Mouse (Mus musculus) ovary, adult 18-20 months (tissue): ENCODE measurements around the gene Oxgr1.
"Not testable (repeated sequence)": the region's sequence is repeated elsewhere in the genome, so short reads cannot be mapped to it uniquely, and the experiment has no call there.

Experiments
- DNase-seq: peaks from one replicate; pipeline ENCODE4 v3.0.0; 2022; ENCODE audit warnings: low spot score, mixed read lengths

Oxgr1 gene

DNA sequence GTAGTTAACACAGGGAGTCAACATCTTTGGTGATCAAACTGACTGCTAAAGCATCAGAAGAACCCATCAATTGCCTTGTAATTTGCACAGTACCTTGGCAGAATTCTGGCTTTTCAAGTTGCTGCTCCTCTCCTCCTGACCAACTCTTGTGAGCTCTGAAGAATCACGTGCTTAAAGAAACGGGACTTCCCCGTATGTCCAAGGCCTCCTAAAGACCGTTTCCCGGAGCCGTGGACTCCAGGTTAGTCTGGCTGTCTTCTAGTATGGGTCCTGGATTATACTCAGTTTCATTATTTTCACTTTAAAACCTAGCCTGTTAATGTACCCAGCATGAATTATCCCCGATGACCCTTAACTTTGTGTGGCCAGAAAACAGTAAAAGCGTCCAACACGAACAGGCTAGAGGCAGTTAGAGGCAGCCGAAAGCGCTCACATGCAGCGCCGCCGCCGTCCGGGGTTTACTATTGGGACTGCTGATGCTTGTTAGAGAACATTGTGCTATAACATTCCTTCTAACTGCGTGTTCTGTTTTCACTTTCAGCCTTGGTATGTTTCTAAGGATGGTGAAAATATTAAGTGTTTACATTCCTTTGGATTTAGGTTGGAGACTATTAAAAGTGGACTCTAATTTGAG lies at the start of gene Oxgr1:
Gene Oxgr1, minus strand, starts transcription at position 249 of the 634 bp plus-strand sequence.
- DNase-seq = no peak

DNA sequence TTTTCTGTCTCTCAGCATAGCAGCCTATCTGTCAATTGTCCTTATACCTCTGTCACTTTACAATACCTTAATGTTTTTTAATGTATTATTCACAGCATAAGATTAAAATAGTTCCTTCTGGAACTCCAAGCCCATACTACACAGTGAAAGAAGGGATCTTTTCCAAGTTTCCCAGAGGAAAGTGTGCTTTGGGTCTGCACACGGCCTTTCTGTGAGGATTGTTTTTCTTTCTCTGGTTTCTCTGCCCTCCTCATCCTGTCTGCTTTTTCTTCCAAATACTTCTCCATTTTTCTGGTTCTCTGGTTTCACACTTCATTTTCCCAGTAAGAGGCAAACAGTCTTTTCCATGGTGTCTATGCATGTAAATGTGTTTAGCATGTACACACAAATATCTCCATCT lies 48.2 kb upstream of the Oxgr1 start:
- DNase-seq = no peak

DNA sequence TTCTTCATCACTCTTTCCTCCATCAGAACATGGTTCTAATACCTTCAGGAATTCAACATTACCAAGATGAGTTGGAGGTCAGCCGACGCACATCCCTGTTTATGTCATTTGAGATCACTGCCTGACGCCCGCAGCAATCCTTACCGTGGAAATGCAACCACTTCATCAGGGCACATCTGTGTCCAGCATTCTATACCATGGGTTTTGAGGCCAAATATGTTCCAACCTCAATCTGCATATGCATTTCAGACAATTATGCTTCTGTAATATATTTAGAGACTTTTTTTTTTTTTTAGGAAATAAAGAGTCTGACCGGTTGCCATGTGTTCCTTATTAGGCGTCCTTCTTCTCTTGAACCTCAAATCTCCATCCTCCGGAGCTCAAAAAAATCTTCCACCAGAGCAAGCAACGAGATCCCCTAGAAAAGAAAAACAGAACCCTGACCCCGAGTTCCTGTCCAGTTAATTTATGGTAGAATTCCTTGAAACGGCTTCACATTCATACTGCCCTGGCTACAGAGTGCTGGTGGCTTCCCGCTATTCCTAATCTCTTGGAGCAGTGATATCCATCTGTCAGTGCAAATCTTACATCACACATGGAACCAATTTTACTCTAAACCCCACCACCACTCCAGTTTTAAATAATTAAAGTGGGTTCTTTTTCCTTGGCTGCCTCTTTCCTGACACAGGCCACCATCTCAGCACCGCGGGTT lies 47.6 kb upstream of the Oxgr1 start:
- DNase-seq = no peak

DNA sequence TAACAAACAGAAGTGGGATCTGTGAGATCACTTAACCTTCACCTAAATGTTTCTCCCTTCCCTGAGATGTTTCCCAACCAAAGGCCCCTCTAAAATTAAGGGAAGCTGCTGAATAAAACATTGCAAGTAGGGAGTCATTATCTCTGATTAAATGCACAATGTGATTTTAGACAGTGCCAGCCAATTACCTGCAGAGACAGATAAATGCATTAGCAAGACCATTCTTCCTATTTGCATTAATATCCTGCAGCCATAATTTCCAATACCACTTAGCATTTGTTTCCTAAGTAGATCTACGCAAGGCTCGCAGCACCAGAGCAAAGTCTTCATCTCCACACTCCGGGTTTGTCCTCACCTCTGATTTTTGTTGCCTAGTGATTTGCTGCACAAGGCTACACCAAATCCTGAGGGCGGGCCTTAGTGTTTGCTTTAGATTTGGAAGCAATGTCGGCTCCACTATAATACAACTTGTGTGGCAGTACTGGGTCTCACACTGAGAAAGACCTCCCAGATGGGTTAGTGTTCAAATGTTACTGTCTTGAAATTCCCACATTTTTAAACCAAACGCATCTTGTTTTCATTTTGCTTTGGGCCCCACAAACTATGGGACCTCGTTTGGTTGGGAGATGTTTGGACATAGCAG lies 46.9 kb upstream of the Oxgr1 start:
- DNase-seq = no peak

DNA sequence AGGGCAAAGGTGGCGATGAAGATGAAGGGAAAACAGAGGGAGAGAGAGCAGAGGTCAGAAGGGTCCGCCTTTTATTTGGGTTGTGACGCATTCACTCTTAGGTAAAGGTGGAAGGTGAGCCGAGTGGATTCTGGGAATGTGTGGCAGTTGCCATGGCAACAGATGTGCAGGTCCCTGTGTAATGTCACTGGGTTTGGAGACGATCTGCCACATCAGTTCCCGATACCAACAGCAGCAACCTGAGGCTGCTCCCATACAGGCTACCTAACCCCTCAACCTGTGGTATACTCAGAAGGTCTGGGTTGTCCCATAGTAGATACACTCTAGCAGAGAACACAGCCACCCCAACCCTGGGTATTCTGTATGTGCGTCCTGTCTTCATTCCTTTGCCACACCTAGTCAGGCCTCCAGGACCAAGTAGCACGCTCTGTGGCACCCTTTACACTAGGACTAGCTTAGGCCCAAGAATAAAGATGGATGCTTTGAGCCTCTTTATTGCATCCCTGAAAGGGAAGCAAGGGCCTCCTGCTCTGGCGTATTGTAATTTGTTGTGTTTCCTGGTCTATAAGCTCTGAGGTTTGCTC lies 41.9 kb upstream of the Oxgr1 start:
- no peak for DNase-seq

DNA sequence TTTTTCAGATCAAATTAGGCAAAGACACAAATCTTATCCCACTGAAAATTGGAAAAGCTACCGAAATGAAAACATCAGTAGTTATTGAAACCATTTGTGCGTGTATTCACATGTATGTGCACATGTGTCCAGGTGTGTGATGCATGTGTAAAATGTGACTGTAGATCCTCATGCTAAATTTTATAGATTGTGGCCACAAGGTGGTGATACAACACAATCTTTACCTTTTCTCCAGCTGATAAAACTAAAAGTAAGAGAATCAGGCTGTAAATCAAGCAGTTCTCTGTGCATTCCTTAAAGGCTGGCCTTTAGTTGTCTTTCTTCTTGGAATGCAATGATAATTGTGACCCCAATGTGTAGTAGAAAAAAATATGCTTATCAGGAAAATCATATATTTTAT lies 34.0 kb upstream of the Oxgr1 start:
- no peak for DNase-seq

DNA sequence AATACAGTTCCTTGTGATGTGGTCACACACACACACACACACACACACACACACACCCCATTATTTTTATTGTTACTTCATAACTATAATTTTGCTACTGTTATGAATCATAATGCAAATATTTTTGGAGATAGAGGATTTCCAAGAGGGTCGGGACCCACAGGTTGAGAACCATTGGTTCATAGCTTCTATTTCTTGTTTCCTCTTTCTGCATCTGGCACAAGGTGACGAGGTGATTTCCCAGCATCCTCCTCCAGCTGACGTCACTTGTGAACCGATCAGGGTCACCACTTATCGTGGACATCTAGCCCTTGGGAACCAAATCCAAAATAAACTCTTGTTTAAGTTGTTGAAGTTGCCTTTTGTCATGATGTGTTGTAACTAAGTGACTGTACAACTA lies 33.5 kb upstream of the Oxgr1 start:
- DNase-seq = no peak

DNA sequence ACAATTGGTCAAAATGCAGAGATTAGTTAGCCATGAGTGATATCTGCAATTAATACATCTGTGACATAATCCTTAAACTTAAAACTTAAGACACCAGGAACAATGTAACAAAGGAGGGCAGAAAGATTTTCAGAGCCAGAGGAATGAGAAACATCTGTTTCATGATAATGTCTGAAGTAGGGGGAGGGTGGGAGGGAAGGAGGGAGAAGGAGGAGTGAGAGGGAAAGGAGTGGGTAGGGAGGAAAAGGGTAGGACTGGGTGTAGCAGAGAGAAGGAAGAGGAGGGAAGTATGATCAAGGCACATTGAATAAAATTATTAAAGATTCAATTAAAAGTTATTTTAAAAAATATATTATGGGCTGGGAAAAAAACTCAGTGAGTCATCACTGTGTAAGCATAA lies 32.0 kb upstream of the Oxgr1 start:
- no peak for DNase-seq

DNA sequence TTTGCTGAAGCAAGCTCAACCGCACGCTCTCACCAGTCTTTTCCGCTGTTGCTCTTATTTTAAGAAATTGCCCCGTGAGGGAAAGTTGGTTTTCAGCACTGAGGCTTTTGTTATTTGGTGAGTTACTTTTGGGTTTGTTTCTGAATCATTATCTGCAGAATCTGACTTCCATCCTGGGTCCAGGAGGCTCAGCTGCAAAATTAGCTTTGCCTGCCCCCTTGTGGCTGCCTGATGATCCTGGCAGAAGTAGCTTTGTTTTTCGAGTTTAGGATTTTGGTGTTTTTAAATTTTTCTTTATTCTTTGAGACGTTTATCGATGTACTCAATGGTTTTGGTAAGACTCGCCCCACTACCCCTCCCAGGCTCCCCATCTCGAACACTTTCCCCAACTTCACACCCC lies 18.9 kb upstream of the Oxgr1 start:
- DNase-seq = no peak

DNA sequence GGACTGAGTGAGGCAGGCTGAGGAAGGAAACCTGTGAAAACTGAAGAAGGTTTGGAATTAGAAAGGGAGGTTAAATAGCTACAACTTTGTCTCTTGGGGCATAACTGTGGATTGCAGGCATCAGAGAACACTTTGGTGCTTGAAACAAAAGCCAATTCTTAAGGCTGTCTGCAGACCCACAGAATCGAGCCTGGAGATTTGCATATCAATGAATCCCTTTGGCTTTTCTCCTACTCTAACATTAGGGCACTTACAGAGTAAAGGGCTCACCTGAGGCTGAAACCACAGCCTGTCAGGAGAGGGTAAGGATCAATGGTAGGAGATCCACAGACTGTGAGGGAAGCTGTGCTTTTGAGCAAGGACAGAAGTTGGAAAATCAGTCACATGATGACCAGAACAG lies 8.8 kb downstream of the Oxgr1 start:
- DNase-seq = no peak

DNA sequence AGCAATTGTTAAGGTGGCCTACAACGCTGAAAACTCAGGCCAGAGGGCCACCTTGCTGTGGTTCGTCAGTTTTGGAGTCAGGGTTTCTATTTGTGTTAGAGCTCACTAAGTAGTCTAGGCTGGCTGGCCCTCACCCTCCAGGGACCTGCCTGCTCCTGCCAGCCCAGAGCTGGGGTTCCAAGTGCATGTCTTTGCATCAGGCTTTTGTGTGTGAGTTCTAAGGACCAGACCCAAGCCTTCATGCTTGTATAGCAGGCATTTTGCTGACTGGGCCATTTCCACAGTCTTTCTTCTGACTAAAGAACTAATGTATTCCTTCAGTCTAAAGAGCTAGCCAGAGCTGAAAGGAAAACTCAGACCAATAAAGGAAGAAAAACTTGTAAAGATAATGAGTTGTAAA lies 22.3 kb downstream of the Oxgr1 start:
- DNase-seq = no peak

DNA sequence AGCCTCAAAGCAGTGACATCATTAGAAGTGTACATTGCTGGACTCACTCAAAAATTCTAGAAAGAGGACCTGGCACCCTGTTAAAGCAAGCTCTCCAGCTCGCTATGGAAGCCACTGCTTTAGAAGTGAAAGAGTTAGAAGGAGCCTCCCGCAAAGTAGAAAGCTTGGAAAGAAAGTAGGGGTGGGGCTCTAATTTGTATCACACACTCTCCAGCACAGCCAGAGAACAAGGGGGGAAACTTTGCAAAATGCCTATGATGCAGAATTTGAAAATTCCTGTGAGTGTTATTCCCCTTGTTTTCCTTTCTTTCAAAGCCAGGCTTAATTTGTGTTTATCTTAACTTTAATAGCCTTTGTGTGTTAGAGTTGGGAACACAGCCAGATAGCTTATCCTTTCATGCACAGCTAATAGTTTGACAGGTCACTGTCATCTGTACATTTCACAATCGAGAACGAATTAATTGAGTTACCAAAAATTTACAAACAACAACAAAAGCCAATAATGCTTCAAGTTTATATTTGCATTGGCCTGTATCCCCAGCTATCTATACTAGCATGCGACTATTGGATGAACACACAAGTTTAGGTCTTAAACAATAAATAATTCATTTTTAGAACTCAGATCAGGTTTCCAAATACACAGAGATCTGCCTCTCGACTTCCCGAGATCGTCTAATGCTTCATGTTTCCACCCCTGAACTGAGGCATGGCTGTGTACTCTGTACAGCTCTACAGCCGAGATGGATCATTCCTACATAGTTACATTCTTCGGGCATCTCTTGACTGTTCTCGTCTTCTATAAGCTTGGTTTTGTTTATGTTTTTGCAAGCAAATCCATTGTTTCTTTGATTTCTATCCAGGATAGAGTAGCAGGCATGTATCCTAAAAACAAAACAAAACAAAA lies 32.0 kb downstream of the Oxgr1 start:
- DNase-seq = no peak

DNA sequence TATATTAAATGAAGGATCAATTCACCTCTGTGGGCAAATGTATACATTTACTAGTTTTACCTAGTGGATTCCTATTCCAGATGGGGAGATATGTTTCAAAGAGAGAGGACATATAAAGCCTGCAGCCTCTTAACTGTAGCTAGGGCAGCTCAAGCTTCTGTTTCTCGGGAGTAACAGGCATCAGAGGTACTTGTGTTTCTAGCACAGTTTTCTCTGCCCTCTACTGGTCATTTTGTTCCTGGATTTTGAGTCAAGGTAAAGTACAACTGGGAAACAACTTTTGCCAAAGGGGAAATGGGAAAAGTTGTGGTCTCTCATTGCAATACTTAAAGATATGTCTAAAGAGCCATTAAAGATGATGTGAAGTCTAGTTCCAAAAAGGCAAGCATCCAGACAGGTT lies 37.1 kb downstream of the Oxgr1 start:
- no peak for DNase-seq

DNA sequence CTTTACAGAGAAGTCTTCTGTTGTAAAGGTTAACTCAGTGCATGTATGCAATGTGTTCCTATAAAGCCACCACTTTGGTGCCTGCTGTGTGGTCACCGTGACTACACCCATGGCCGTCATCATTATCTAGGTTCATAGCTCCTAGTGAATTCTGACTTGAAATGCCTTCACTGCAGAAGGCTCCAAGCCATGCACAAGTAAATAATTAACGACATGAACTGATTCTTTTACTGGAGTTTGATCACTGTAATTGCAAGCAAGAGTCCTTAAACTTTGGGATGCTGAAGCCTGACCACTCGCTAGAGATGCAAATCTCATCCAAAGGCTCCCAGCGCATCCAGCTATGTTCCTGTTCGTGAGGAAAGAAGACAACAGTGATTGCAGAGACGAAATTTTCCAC lies 38.6 kb downstream of the Oxgr1 start:
- no peak for DNase-seq

DNA sequence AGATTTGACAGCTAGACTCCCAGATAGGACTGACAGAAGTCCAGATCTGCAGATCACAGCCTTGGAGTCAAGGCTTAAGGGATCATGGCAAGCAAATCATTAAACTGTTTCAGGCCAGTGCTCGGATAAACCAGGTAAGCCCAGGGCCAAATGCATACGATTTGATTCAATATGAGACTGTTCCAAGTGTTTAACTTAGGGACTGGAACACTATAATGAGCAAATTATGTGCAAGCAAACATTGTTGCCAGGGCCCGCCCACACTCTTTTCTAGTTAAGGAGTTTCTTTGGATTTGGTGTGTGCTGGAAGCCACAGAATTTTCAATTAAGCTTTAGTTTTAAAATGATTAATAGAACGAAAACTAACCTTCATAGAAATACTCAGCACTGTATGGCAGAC lies 39.6 kb downstream of the Oxgr1 start:
- DNase-seq = no peak

DNA sequence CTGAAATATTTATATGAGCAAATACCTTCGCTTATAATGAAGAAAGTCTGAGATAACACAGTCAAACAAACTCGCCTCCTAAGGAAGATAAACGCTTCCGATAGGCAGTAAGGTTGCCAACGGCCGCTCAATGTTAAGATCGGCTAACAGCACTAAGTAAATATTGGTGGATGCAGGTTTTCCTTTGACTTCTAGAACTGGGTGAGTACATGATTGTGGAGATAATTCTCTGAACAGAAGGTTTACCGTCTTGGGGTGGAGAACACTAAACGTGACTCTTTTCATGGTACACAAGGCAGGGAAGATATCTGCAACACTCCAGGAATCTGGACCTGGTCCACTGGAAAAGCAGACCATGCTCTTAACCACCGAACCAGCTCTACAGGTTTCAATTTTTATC lies 52.6 kb downstream of the Oxgr1 start:
- no peak for DNase-seq

DNA sequence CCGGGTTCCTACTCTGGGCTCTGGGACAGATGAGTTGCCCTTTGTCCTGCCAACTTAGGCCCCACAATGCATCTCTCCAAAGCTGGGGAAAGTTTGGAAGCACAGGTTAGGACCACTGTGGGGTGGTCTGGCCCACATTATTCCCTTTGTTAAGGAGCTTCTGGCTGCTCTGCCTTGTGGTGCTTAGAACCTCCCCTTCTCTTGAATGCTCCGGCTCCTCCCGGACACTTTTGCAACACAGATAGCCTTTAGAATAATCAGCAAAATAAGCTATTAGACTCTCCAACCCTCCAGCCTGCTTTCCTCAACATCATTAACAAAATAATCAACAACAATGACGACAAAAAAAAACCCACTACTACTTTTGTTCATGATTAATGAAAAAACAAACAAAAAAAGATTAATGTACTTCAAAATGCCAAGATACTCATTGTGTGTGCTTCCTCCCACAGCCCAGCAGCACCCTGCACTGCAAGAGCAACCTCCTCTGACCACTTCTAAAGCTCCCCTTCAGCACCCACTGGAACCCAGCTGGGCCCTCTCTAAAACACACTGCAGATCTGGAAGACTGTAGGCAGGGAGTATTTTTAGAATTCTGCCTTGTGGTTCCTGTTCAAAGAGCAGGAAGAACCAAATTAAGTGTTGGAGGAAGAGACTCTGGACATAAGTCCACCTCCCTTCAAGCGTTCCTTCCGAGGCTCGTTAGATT lies 53.1 kb downstream of the Oxgr1 start:
- no peak for DNase-seq

DNA sequence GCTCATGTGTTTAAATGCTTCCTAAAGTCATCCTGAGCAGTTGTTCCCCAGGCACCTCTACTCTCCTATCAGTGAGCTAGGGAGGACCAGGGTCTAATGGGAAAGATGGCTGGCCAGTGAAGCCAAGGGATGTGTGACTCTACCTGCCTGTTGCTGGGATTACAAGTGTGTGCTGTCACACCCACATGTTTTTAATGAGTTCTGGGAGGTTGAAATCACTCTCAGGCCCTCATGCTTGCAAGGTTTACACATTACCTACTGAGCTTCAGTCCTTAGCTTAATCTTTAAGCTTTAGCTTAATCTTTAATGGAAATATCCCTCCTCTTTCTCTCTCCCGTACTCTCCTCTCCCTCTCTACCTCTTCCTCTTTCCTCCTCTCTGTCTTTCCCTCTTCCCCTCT lies 55.0 kb downstream of the Oxgr1 start:
- no peak for DNase-seq

DNA sequence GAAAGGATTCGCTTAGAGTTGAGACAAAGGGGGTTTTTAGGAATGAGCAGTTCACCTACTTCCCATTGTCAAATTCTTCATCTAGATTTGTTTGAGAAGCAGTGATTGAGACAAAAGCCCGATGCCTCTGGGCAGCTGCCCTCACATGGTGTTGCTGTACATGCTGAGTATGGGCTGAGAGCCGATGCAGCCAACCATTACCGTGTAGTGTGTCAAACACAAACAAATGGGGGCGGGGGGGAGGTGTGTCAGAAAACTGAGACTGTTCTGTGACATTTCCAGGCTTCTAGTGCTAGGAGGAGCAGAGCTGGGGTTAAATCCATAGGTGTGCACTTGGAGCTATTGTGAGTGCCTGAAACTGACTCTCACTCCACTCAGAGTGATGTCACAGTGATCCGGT lies 55.5 kb downstream of the Oxgr1 start:
- no peak for DNase-seq

DNA sequence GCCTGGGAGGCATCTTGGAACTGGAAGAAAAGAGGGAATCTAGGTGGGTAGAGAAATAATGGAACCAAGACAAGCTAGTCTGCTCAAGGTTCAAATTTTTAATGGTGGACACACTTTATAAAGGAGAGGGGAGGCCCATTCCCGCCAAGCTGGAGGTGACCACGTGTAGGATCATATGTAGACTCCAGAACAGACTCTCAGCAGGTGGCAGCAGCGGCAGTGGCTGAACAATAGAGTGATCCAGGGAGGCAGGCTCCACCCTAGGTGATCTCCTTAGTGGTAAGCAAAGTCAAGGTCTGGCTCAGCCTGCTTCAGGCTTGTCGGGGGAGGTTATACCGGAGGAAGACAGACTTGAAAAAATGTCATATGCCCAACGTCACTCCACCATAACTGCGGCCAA lies 55.9 kb downstream of the Oxgr1 start:
- DNase-seq = not testable (repeated sequence)

DNA sequence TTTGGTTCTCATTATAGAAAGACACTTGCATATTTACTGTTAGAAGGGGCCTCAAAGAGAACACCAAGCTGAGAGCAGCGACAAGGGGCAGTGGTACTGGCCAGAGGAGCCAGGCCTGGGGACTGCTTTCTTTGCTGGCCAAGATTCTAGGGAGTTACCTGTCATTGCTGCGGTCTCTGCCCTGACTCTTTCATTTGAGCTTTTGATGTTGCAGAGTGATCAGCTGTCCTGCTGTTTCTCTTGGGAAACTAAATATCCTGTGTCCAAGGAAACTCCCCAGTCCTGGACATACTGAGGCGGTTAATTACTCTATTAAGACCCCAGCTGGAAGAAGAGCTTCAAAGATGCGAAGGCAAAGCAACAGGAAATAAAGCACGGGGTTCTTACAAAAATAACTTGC lies 60.9 kb downstream of the Oxgr1 start:
- no peak for DNase-seq
